Mouse (Mus musculus): ENCODE measurements around the gene Fat2. TPM values are rescaled to one million over a fixed set of nuclear protein-coding genes. Genes with fewer than 3 reads are reported as not detected.

The Fat2 gene
- polyA plus RNA-seq, 1 experiment from 2014 or later: 0.08 TPM

- Histone ChIP-seq H3K27me3 (ENCODE audit: control insufficient read depth, insufficient read depth, low read length) (no peaks in the 10 kb centered on the region), H3K4me3 (ENCODE audit: low read depth, low read length) (no peak overlapping the region), H3K9me3 (replicated peaks; ENCODE audit: control insufficient read depth, low read length) (no peaks in the 10 kb centered on the region), H3K4me2 (ENCODE audit: low read depth, low read length) (no peak overlapping the region), H3K9ac (replicated peaks; ENCODE audit: low read length) (no peak overlapping the region), H3K36me3 (replicated peaks; ENCODE audit: control insufficient read depth, insufficient read depth, low read depth, low read length) (no peaks in the 10 kb centered on the region), H3K27ac (replicated peaks; ENCODE audit: low read depth, low read length) (no peak overlapping the region), H3K4me1 (ENCODE audit: control insufficient read depth, insufficient read depth, low read length) (no peaks in the 10 kb centered on the region)
- 0 out of 2 replicates have a peak, but pooled peaks have one; percentile 45 for ATAC-seq (replicated peaks; ENCODE audit: insufficient number of reproducible peaks, low FRiP score, low TSS enrichment, low read depth)
- WGBS: 90% methylated on average over 4 of the region's 4 CpGs
- no peak for DNase-seq (ENCODE audit: low spot score)
Measured at GRCm38 (mm10) chr11:55213518-55213917, 122.8 kb downstream of the Fat2 start.

- no peaks in the 10 kb centered on the region for H3K36me3 ChIP-seq (replicated peaks; ENCODE audit: control insufficient read depth, insufficient read depth, low read depth, low read length)
- DNase-seq (ENCODE audit: low spot score): no peak
- no peak overlapping the region for H3K4me2 ChIP-seq (ENCODE audit: low read depth, low read length)
- no peak overlapping the region for H3K27ac ChIP-seq (replicated peaks; ENCODE audit: low read depth, low read length)
- 74% methylated on average over 6 of the region's 6 CpGs for WGBS
- no peak overlapping the region for H3K4me3 ChIP-seq (ENCODE audit: low read depth, low read length)
- no peaks in the 10 kb centered on the region for H3K9me3 ChIP-seq (replicated peaks; ENCODE audit: control insufficient read depth, low read length)
- no peaks in the 10 kb centered on the region for H3K27me3 ChIP-seq (ENCODE audit: control insufficient read depth, insufficient read depth, low read length)
- H3K4me1 ChIP-seq (ENCODE audit: control insufficient read depth, insufficient read depth, low read length): no peaks in the 10 kb centered on the region
- ATAC-seq (replicated peaks; ENCODE audit: insufficient number of reproducible peaks, low FRiP score, low TSS enrichment, low read depth): no peak
- H3K9ac ChIP-seq (replicated peaks; ENCODE audit: low read length): no peak overlapping the region
Measured at GRCm38 (mm10) chr11:55209626-55210353, 126.6 kb downstream of the Fat2 start.

DNA sequence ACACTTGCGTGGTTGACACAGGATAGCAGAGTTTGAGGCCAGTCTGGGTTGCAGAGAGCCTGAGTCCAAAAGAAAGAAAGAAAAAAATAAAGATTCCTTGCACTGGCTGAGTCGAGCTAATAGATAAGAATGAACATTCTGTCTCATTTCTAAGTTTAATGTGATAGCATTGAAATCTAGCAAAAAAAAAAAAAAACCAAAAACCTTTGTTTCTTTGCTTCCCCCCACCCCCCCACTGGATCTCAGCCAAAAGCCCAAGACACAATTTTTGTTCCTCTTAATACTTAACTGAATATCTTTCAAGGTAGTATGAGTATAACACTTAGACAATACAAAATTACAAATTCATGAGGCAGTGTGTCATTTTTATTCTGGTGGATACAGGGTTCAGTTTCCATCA lies 127.3 kb downstream of the Fat2 start:
- no peaks in the 10 kb centered on the region for H3K9me3 ChIP-seq (replicated peaks; ENCODE audit: control insufficient read depth, low read length)
- ATAC-seq (replicated peaks; ENCODE audit: insufficient number of reproducible peaks, low FRiP score, low TSS enrichment, low read depth) (no peak), DNase-seq (ENCODE audit: low spot score) (no peak)
- no peak overlapping the region for H3K4me2 ChIP-seq (ENCODE audit: low read depth, low read length)
- no peak overlapping the region for H3K9ac ChIP-seq (replicated peaks; ENCODE audit: low read length)
- H3K27me3 ChIP-seq (ENCODE audit: control insufficient read depth, insufficient read depth, low read length): no peaks in the 10 kb centered on the region
- H3K36me3 ChIP-seq (replicated peaks; ENCODE audit: control insufficient read depth, insufficient read depth, low read depth, low read length): no peaks in the 10 kb centered on the region
- no peak overlapping the region for H3K4me3 ChIP-seq (ENCODE audit: low read depth, low read length)
- no peaks in the 10 kb centered on the region for H3K4me1 ChIP-seq (ENCODE audit: control insufficient read depth, insufficient read depth, low read length)
- 63% methylated on average over 2 of the region's 2 CpGs for WGBS
- H3K27ac ChIP-seq (replicated peaks; ENCODE audit: low read depth, low read length): no peak overlapping the region

- H3K9ac ChIP-seq (replicated peaks; ENCODE audit: low read length): no peak overlapping the region
- H3K4me1 ChIP-seq (ENCODE audit: control insufficient read depth, insufficient read depth, low read length): no peaks in the 10 kb centered on the region
- H3K4me2 ChIP-seq (ENCODE audit: low read depth, low read length): no peak overlapping the region
- H3K4me3 ChIP-seq (ENCODE audit: low read depth, low read length): no peak overlapping the region
- no peaks in the 10 kb centered on the region for H3K9me3 ChIP-seq (replicated peaks; ENCODE audit: control insufficient read depth, low read length)
- 69% methylated on average over 6 of the region's 6 CpGs for WGBS
- no peak for ATAC-seq (replicated peaks; ENCODE audit: insufficient number of reproducible peaks, low FRiP score, low TSS enrichment, low read depth)
- no peaks in the 10 kb centered on the region for H3K36me3 ChIP-seq (replicated peaks; ENCODE audit: control insufficient read depth, insufficient read depth, low read depth, low read length)
- no peaks in the 10 kb centered on the region for H3K27me3 ChIP-seq (ENCODE audit: control insufficient read depth, insufficient read depth, low read length)
- DNase-seq (ENCODE audit: low spot score): no peak
- H3K27ac ChIP-seq (replicated peaks; ENCODE audit: low read depth, low read length): no peak overlapping the region
Measured at GRCm38 (mm10) chr11:55208001-55208690, 128.2 kb downstream of the Fat2 start.

DNA sequence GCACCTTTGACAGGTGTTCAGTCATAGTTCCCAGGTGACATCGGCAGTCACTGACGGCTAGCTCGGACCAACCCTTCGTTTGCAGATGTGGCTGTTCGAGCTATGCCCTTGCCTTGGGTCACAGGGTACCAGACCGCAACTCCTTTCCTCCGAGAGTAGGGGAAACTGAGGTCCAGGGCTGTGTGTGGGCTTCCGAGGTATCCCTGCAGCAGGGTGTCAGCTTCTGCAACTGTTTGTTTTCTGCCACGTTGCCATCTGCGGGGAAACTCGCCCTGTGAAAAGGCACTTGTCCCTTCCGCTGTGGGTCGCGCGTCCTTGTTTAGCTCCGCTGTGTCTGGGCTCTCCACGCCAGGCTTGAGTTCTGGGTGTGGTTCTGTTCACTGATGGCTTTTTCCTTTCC lies 131.8 kb downstream of the Fat2 start:
- H3K4me3 ChIP-seq (ENCODE audit: low read depth, low read length): peak overlapping the region; percentile 77
- WGBS: 9% methylated on average over 17 of the region's 17 CpGs
- DNase-seq (ENCODE audit: low spot score) (no peak), ATAC-seq (replicated peaks; ENCODE audit: insufficient number of reproducible peaks, low FRiP score, low TSS enrichment, low read depth) (no peak; the same call in 1 of the 2 replicates)
- H3K27ac ChIP-seq (replicated peaks; ENCODE audit: low read depth, low read length): no peak overlapping the region
- H3K9me3 ChIP-seq (replicated peaks; ENCODE audit: control insufficient read depth, low read length): no peaks in the 10 kb centered on the region
- peak overlapping the region; percentile 91 for H3K4me2 ChIP-seq (ENCODE audit: low read depth, low read length)
- no peaks in the 10 kb centered on the region for H3K36me3 ChIP-seq (replicated peaks; ENCODE audit: control insufficient read depth, insufficient read depth, low read depth, low read length)
- H3K4me1 ChIP-seq (ENCODE audit: control insufficient read depth, insufficient read depth, low read length): no peaks in the 10 kb centered on the region
- H3K9ac ChIP-seq (replicated peaks; ENCODE audit: low read length): peak overlapping the region; percentile 78
- H3K27me3 ChIP-seq (ENCODE audit: control insufficient read depth, insufficient read depth, low read length): no peaks in the 10 kb centered on the region

GRCm38 (mm10) chr11:55204159-55204596 lies 132.2 kb downstream of the Fat2 start, which contains the start of gene Slc36a1:
Gene Slc36a1 (plus strand): TSS chr11:55204350.
- H3K9me3 ChIP-seq (replicated peaks; ENCODE audit: control insufficient read depth, low read length): no peaks in the 10 kb centered on the region
- H3K9ac ChIP-seq (replicated peaks; ENCODE audit: low read length): peak within 1 kb of the TSS; percentile 78
- H3K27me3 ChIP-seq (ENCODE audit: control insufficient read depth, insufficient read depth, low read length): no peaks in the 10 kb centered on the region
- H3K36me3 ChIP-seq (replicated peaks; ENCODE audit: control insufficient read depth, insufficient read depth, low read depth, low read length): no peaks in the 10 kb centered on the region
- peak within 1 kb of the TSS; percentile 91 for H3K4me2 ChIP-seq (ENCODE audit: low read depth, low read length)
- under 1% methylated on average over 31 of the region's 31 CpGs for WGBS
- peak; percentile 92 for ATAC-seq (replicated peaks; ENCODE audit: insufficient number of reproducible peaks, low FRiP score, low TSS enrichment, low read depth)
- H3K4me1 ChIP-seq (ENCODE audit: control insufficient read depth, insufficient read depth, low read length): no peaks in the 10 kb centered on the region
- H3K4me3 ChIP-seq (ENCODE audit: low read depth, low read length): peak within 1 kb of the TSS; percentile 77
- no peak within 1 kb of the TSS for H3K27ac ChIP-seq (replicated peaks; ENCODE audit: low read depth, low read length)
- peak; percentile 96 for DNase-seq (ENCODE audit: low spot score)

Other genes with a start within 250 kb of the Fat2 start
- gene Gm2a, start 238.4 kb downstream of the Fat2 start, polyA plus RNA-seq (2014; fragmentation: Nextera tagmentation; extraction: Ambion mirVana): 12.3 and 12.7 TPM in 2 replicates
- not detected in 2 replicates for gene Slc36a3, start 184.9 kb downstream of the Fat2 start, polyA plus RNA-seq (2014; fragmentation: Nextera tagmentation; extraction: Ambion mirVana)
- 0.11 and 0.38 TPM in 2 replicates for gene Slc36a2, start 151.5 kb downstream of the Fat2 start, polyA plus RNA-seq (2014; fragmentation: Nextera tagmentation; extraction: Ambion mirVana)
- 1.6 and 1.9 TPM in 2 replicates for gene Slc36a1, start 132.2 kb downstream of the Fat2 start, polyA plus RNA-seq (2014; fragmentation: Nextera tagmentation; extraction: Ambion mirVana)
- 423 and 462 TPM in 2 replicates for gene Sparc, start 86.6 kb upstream of the Fat2 start, polyA plus RNA-seq (2014; fragmentation: Nextera tagmentation; extraction: Ambion mirVana)
- gene Atox1, start 124.7 kb upstream of the Fat2 start, polyA plus RNA-seq (2014; fragmentation: Nextera tagmentation; extraction: Ambion mirVana): 243 and 262 TPM in 2 replicates
- 261 and 263 TPM in 2 replicates for gene G3bp1, start 133.1 kb upstream of the Fat2 start, polyA plus RNA-seq (2014; fragmentation: Nextera tagmentation; extraction: Ambion mirVana)

Data from embryonic facial prominence, embryonic 11.5 days (tissue).